Mouse (Mus musculus) forebrain, embryonic 16.5 days (tissue): Measurements from ENCODE around the gene Map6. TPM values are rescaled to one million over a fixed set of nuclear protein-coding genes. Genes with fewer than 3 reads are reported as not detected.

Experiments
- ATAC-seq: fragments of 200-750 bp; cut with Nextera tagmentation; 2 replicates; pipeline ENCODE4 v1.8.0; 2017; ENCODE audit warnings: mild to moderate bottlenecking, moderate library complexity
- H3K27ac ChIP-seq: fragments of 300-500 bp; sonication (generic); 2 replicates; pipeline ENCODE4 v1.5.1; 2014; ENCODE audit warnings: low read length, control low read depth
- H3K27me3 ChIP-seq: fragments of 300-500 bp; sonication (generic); replicated peaks from 2 replicates; pipeline ENCODE4 v1.6.1; 2014; ENCODE audit warnings: low read length; ENCODE audit not compliant: control insufficient read depth, insufficient read depth
- H3K36me3 ChIP-seq: fragments of 300-500 bp; sonication (generic); 2 replicates; pipeline ENCODE4 v1.6.1; 2014; ENCODE audit not compliant: control insufficient read depth, insufficient read depth
- H3K4me1 ChIP-seq: fragments of 300-500 bp; sonication (generic); replicated peaks from 2 replicates; pipeline ENCODE4 v1.6.1; 2014; ENCODE audit warnings: low read length; ENCODE audit not compliant: control insufficient read depth, insufficient read depth
- H3K4me2 ChIP-seq: fragments of 300-500 bp; sonication (generic); 2 replicates; pipeline ENCODE4 v1.6.1; 2014; ENCODE audit warnings: mild to moderate bottlenecking, low read length, control low read depth
- H3K4me3 ChIP-seq: fragments of 300-500 bp; sonication (generic); replicated peaks from 2 replicates; pipeline ENCODE4 v1.5.1; 2014; ENCODE audit warnings: mild to moderate bottlenecking, low read length, control low read depth
- H3K9ac ChIP-seq: fragments of 300-500 bp; sonication (generic); replicated peaks from 2 replicates; pipeline ENCODE4 v1.6.1; 2014; ENCODE audit warnings: low read depth, low read length, control low read depth
- H3K9me3 ChIP-seq: fragments of 300-500 bp; sonication (generic); 2 replicates; pipeline ENCODE4 v1.6.1; 2016; ENCODE audit warnings: low read length; ENCODE audit not compliant: control insufficient read depth
- WGBS: fragments of 180-500 bp; shearing (Covaris S2); extraction: QIAGEN DNeasy Blood & Tissue Kit; methylation state at CpG from one replicate; pipeline ENCODE4 v1.1.7; 2014; 5-methylcytosine and 5-hydroxymethylcytosine counted together
- polyA plus RNA-seq: library from polyadenylated mRNA; unstranded; fragments of >200 nt; fragmentation: Nextera tagmentation; extraction: Ambion mirVana; gene quantifications from 2 replicates; pipeline ENCODE4 v1.2.1, GENCODE M21; 2015

The Map6 gene
- 69.3 and 90.0 TPM in 2 replicates for polyA plus RNA-seq

- Histone ChIP-seq H3K27me3 (no peaks in the 10 kb centered on the region), H3K4me3 (peak within 1 kb of the TSS; percentile 80), H3K9ac (peak within 1 kb of the TSS; percentile 58), H3K9me3 (no peaks in the 10 kb centered on the region), H3K4me2 (peak within 1 kb of the TSS; percentile 90), H3K36me3 (no peaks in the 10 kb centered on the region), H3K4me1 (peaks cover 33% of the 10 kb centered on the region), H3K27ac (peak within 1 kb of the TSS; percentile 86)
- under 1% methylated on average over 34 of the region's 34 CpGs for WGBS
- ATAC-seq: peak; percentile 70
These were observed at the start of gene Map6 for GRCm38 (mm10) chr7:99267251-99267896. Gene Map6 (plus strand): TSS chr7:99267447.

- WGBS: 69% methylated on average over 7 of the region's 7 CpGs
- Histone ChIP-seq H3K4me3 (no peak overlapping the region), H3K27ac (no peak overlapping the region), H3K27me3 (no peaks in the 10 kb centered on the region), H3K9me3 (no peaks in the 10 kb centered on the region), H3K4me2 (no peak overlapping the region), H3K9ac (no peak overlapping the region), H3K4me1 (no peaks in the 10 kb centered on the region), H3K36me3 (no peaks in the 10 kb centered on the region)
- no peak for ATAC-seq
These were observed 43.0 kb upstream of the Map6 start for GRCm38 (mm10) chr7:99224225-99224624.

GRCm38 (mm10) chr7:99224648-99225190 is 42.5 kb upstream of the Map6 start:
- no peaks in the 10 kb centered on the region for H3K4me1 ChIP-seq
- no peaks in the 10 kb centered on the region for H3K9me3 ChIP-seq
- no peaks in the 10 kb centered on the region for H3K36me3 ChIP-seq
- H3K9ac ChIP-seq: no peak overlapping the region
- no peak for ATAC-seq
- WGBS: 60% methylated on average over 1 of the region's 1 CpGs
- H3K4me3 ChIP-seq: no peak overlapping the region
- H3K27me3 ChIP-seq: no peaks in the 10 kb centered on the region
- no peak overlapping the region for H3K27ac ChIP-seq
- no peak overlapping the region for H3K4me2 ChIP-seq

- 71% methylated on average over 6 of the region's 6 CpGs for WGBS
- no peak overlapping the region for H3K4me2 ChIP-seq
These were observed 41.8 kb upstream of the Map6 start for GRCm38 (mm10) chr7:99225421-99225820.

GRCm38 (mm10) chr7:99226662-99227061 is 40.6 kb upstream of the Map6 start:
- no peaks in the 10 kb centered on the region for H3K9me3 ChIP-seq
- no peaks in the 10 kb centered on the region for H3K36me3 ChIP-seq
- no peaks in the 10 kb centered on the region for H3K4me1 ChIP-seq
- H3K4me3 ChIP-seq: no peak overlapping the region
- H3K27me3 ChIP-seq: no peaks in the 10 kb centered on the region
- no peak for ATAC-seq
- no peak overlapping the region for H3K27ac ChIP-seq
- no peak overlapping the region for H3K9ac ChIP-seq
- 94% methylated on average over 10 of the region's 10 CpGs for WGBS
- no peak overlapping the region for H3K4me2 ChIP-seq

More at GRCm38 (mm10) chr7:99225421-99225820, 41.8 kb upstream of the Map6 start:
- H3K27me3 ChIP-seq: no peaks in the 10 kb centered on the region
- no peaks in the 10 kb centered on the region for H3K9me3 ChIP-seq
- no peaks in the 10 kb centered on the region for H3K36me3 ChIP-seq
- no peak overlapping the region for H3K27ac ChIP-seq
- no peak for ATAC-seq
- no peaks in the 10 kb centered on the region for H3K4me1 ChIP-seq
- no peak overlapping the region for H3K9ac ChIP-seq
- no peak overlapping the region for H3K4me3 ChIP-seq

DNA sequence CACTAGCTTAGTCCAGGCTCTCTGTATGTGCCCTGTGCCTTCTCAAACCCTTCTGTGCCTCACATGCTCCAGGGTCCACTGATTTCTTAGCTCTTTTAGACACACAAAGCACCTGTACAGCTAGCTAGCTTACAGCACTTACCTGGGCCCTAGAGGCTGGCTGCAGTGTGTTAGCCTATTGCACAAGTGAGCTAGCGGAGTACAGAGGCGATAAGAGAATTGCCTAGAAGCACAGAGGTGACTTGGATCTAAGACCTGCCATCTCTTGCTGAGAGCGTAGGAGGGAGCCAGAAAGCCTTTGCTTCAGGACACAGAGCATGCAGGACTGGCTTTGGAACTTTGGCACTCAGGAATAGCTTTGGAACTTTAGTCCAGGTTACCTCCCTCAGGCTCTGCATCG is 40.0 kb upstream of the Map6 start:
- no peak overlapping the region for H3K9ac ChIP-seq
- no peak overlapping the region for H3K4me3 ChIP-seq
- no peak overlapping the region for H3K4me2 ChIP-seq
- H3K27ac ChIP-seq: no peak overlapping the region
- no peak for ATAC-seq
- H3K9me3 ChIP-seq: no peaks in the 10 kb centered on the region
- no peaks in the 10 kb centered on the region for H3K27me3 ChIP-seq
- 96% methylated on average over 4 of the region's 4 CpGs for WGBS
- H3K4me1 ChIP-seq: no peaks in the 10 kb centered on the region
- no peaks in the 10 kb centered on the region for H3K36me3 ChIP-seq

DNA sequence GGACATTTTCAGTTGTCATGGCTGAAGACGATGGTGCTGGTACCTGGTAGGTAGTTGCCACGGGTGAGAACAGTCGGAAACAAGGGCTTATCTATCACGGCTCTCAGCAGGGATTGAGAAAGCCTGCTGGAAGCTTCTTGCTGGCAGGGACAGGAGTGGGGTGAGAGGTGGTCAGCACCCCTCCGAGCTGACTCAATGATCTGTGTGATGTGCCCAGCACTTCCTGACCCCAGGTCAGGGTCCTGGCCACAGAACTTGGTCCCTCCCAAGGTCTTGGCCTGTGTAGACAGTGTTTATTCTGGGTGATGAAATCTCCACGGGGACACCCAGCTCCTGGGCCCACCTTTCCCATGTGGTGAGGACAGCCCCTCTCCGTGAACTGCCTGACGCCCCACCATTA is 38.4 kb upstream of the Map6 start:
- H3K4me2 ChIP-seq: no peak overlapping the region
- H3K9ac ChIP-seq: no peak overlapping the region
- no peaks in the 10 kb centered on the region for H3K27me3 ChIP-seq
- no peak overlapping the region for H3K27ac ChIP-seq
- no peaks in the 10 kb centered on the region for H3K9me3 ChIP-seq
- no peak for ATAC-seq
- H3K4me1 ChIP-seq: no peaks in the 10 kb centered on the region
- no peak overlapping the region for H3K4me3 ChIP-seq
- 86% methylated on average over 8 of the region's 8 CpGs for WGBS
- no peaks in the 10 kb centered on the region for H3K36me3 ChIP-seq

GRCm38 (mm10) chr7:99229411-99229810 is 37.8 kb upstream of the Map6 start:
- Histone ChIP-seq H3K9ac (no peak overlapping the region), H3K4me1 (no peaks in the 10 kb centered on the region), H3K36me3 (no peaks in the 10 kb centered on the region), H3K4me2 (no peak overlapping the region), H3K27me3 (no peaks in the 10 kb centered on the region), H3K4me3 (no peak overlapping the region), H3K9me3 (no peaks in the 10 kb centered on the region), H3K27ac (no peak overlapping the region)
- 4% methylated on average over 2 of the region's 2 CpGs for whole genome bisulfite sequencing
- no peak for ATAC-seq

DNA sequence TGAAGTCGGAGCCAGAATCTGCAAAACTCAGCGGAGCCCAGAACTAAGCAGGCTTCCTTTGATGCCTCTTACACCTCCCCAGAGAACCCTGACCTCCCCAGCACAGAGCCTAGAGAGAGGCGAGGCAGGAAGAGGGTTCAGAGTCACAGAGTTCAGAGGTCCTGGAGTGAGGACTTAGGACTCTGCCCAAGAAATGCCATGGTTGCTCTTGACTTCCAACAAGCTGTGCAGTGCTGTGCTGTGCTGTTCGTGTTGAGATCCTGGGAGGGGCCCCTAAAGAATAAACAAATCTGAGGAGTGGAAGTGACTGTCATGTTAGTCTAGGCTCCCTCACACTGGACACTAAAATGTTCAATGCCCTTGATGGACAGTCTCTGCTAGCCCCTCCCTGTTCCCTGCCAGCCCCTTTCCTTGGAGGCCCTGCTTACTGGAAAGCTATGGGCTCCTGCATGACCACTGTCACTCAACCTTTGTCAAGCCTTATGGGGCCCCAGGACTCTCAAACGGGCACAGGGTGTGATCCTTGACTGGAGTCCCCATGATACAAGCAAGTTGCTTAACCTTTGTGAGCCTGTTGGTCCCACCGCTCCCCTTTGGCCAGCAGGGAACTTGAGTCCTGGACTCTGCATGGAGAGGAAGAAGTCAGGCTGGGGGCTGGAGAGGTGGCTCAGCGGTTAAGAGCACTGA is 37.0 kb upstream of the Map6 start:
- Histone ChIP-seq H3K9me3 (no peaks in the 10 kb centered on the region), H3K4me3 (no peak overlapping the region), H3K27ac (no peak overlapping the region), H3K27me3 (no peaks in the 10 kb centered on the region), H3K4me2 (no peak overlapping the region), H3K9ac (no peak overlapping the region), H3K36me3 (no peaks in the 10 kb centered on the region), H3K4me1 (no peaks in the 10 kb centered on the region)
- ATAC-seq: no peak
- WGBS: 80% methylated on average over 7 of the region's 7 CpGs
